Mouse (Mus musculus): ENCODE data around the gene Rnasek. TPM values are rescaled to one million over a fixed set of nuclear protein-coding genes. Genes with fewer than 3 reads are reported as not detected.
A peak's percentile ranks its signal among the peaks of the same experiment; 100 is the strongest.

The Rnasek gene
- total RNA-seq (2021), result 100 to 1,000 TPM; 109 to 117 TPM
- long read RNA-seq, experiment 1, transcript Rnasek-201 (3 exons, 611 nt), result major isoform, 58 of 101 reads
- long read RNA-seq, experiment 1, transcript Rnasek-203 (2 exons, 465 nt), result minor isoform, 41 of 101 reads
- long read RNA-seq, experiment 1, partial matches to known transcripts, result 0 of 101 reads
- long read RNA-seq, experiment 1, other reads (novel, unspliced or antisense), result 0 of 101 reads
- long read RNA-seq, experiment 2, transcript Rnasek-201 (3 exons, 611 nt), result major isoform, 76 of 142 reads
- long read RNA-seq, experiment 2, transcript Rnasek-203 (2 exons, 465 nt), result minor isoform, 62 of 142 reads
- long read RNA-seq, experiment 2, partial matches to known transcripts, result 1 of 142 reads
- long read RNA-seq, experiment 2, other reads (novel, unspliced or antisense), result 0 of 142 reads

DNA sequence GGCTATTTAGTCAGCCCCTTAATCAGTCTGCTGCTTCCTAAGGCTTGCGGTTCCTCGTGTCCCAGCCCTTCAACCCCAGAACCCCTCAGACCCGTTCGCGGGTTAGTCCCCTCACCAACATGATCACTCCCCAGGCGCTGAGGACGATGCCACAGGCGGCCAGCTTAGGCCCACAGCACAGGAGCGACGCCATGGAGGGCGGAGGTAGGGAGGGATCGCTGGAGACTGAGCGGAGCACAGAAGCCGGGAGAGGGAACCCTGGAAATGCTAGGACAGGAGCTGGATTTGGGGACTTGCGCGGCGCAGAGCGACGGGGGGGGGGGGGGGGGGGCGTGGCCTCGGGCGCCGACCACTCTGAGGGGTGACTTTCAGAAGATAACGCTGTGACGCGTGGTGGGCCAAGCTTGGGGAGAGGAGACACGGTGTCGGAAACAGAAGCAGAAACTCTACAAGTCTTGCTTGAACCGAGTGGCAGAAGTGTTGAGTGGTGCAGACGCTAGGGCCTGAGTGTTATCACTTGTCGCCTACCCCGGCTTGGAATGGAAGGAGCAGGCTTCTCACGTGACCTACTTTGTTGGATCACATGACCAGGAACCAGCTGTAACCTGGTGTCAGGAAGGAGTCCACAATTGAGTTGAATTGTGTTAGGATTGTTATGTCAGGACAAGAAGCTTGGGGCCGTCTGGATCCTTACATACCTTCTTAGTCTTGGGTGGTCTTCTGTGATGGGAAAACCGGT is at the start of gene Rnasek, which contains the start of gene Gm21988:
Rnasek (minus strand) TSS at position 302 of the 739 bp plus-strand sequence.
Gm21988 (minus strand) TSS at position 290 of the 739 bp plus-strand sequence.
- H3K27ac ChIP-seq, result peak within 1 kb of the TSS; percentile 97
- intact Hi-C loops (cut with DNase I), result no loop called here
- no peak for TF ChIP-seq CTCF (IDR thresholded peaks at IDR 0.05)
- peak within 1 kb of the TSS; percentile 99 for H3K4me3 ChIP-seq
- DNase-seq, result peak; percentile 75

DNA sequence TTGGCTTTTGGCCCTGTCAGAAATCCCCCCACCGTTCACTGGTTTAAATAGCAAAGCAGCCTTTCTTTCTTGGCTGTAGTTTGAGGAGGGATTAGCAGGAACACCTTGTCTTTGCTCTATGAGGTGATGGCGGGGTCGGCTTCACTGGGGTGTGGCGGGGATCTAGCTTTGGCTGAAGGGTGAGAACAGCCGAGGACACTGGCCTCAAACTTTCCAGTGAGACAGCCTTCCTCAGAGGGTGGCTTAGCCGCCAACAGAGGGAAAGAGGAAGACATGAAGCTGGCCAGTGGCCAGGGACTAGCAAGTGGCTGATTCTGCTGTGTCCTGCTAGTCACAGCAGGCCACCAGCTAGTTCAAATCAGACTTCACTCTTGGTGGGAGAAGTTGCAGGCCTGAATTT is 49.6 kb upstream of the Rnasek start:
- Histone ChIP-seq H3K4me3 (no peak overlapping the region), H3K27ac (peak overlapping the region; percentile 35)
- intact Hi-C loops (cut with DNase I), result no loop called here
- TF ChIP-seq CTCF (IDR thresholded peaks at IDR 0.05), result no peak
- DNase-seq, result peak; percentile 65

DNA sequence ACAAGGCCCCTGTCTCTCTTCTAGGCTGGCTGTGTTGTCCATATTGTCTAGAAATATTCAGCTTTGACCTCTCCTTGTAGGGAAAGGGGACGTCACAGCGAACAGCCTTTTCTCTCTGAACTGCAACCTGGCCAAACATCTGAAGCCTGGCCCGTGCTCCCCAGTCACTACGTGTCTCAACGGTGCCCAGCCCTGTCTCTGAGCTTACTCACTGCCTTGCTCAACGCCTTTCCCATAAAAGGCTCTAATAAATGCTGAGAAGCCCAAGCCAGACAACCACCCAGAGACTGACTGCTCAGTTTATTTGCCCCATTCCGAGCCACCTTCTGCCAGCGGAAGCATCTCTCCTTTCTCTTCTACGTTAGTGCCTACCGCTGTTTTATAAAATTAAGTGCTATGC is 48.5 kb upstream of the Rnasek start:
- intact Hi-C loops (cut with DNase I), result no loop called here
- H3K4me3 ChIP-seq, result no peak overlapping the region
- 0 out of 2 replicates have a peak overlapping the region, but pooled peaks have one; percentile 31 for H3K27ac ChIP-seq
- TF ChIP-seq CTCF (IDR thresholded peaks at IDR 0.05), result no peak
- DNase-seq, result no peak

DNA sequence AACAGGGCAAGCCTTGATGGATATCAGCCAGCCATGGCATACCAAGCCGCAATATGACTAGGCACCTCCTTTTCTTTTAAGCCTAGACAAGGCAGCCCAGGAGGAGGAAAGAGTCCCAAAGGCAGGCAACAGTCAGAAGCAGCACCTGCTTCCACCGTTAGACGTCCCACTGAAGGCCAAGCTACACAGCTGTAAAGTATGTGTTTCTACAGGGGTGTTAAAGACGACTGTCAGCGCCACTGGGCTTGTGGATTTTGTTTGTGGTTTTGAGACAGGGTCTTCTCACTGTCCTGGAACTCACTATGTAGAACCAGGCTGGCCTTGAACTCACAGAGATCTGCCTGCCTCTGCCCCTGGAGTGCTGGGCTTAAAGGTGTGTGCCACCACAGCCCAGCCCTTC is 46.0 kb upstream of the Rnasek start:
- DNase-seq, result no peak
- Histone ChIP-seq H3K4me3 (no peak overlapping the region), H3K27ac (peak overlapping the region; percentile 62)
- TF ChIP-seq CTCF (IDR thresholded peaks at IDR 0.05), result no peak
- intact Hi-C loops (cut with DNase I), result no loop called here

DNA sequence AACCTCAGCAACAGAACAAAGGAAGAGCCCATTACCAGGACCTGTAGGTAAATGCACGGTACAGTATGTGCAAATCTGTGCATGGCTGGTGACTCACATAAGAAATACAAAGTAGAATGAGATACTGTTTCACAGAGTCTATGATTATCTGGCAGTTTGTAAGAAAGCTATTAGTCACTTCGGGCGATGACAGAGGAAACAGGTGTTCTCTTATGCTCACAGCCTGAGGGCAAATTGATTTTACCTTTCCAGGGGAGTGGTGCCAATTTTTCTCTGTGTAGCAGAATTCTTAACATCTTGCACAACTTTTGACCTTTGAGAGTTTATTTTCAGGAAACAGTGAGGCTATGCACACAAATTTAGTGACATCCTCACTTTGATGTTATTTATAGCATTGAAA is 45.1 kb upstream of the Rnasek start:
- no peak for TF ChIP-seq CTCF (IDR thresholded peaks at IDR 0.05)
- intact Hi-C loops (cut with DNase I), result no loop called here
- no peak for DNase-seq
- Histone ChIP-seq H3K27ac (peak overlapping the region; percentile 62), H3K4me3 (no peak overlapping the region)

DNA sequence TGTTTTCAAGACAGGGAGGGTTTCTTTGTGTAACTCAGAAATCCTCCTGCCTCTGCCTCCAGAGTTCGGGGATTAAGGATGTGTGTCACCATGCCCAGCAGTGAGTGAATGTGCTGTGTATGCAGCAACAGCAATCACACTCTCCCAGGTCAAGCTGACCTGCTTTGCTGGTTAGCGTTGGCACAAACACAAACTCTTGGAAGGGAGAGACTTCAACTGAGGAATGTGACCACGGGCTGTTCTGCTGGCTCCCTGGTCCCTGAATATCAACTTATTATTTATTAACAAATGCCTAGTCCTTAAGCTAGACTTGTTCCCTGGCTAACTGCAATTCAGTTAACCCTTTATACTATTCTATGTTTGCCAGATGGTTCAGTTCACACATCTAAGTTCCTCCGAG is 44.0 kb upstream of the Rnasek start:
- Histone ChIP-seq H3K4me3 (no peak overlapping the region), H3K27ac (peak overlapping the region; percentile 39)
- TF ChIP-seq CTCF (IDR thresholded peaks at IDR 0.05), result no peak
- no peak for DNase-seq
- intact Hi-C loops (cut with DNase I), result no loop called here

DNA sequence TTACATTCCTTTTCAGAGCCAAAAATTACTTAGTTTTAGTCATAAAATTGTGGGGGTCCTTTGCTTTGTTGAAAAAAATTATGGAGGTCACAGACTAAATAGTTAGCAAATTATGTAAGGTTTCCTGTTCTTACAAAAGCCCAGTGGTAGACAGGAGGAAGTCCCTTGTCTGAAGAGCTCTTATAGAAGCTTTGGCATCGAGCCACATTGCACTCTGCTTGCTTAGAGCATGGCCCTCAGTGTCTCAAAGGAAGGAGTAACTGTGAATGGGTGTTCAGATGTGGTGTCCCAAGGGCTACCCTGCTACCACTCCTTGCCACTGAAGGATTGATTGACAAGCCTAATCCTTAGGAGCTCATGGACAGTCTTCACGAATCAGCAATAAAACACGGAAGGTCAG is 40.8 kb upstream of the Rnasek start:
- intact Hi-C loops (cut with DNase I), result no loop called here
- H3K27ac ChIP-seq, result no peak overlapping the region
- no peak for TF ChIP-seq CTCF (IDR thresholded peaks at IDR 0.05)
- DNase-seq, result no peak
- H3K4me3 ChIP-seq, result no peak overlapping the region

DNA sequence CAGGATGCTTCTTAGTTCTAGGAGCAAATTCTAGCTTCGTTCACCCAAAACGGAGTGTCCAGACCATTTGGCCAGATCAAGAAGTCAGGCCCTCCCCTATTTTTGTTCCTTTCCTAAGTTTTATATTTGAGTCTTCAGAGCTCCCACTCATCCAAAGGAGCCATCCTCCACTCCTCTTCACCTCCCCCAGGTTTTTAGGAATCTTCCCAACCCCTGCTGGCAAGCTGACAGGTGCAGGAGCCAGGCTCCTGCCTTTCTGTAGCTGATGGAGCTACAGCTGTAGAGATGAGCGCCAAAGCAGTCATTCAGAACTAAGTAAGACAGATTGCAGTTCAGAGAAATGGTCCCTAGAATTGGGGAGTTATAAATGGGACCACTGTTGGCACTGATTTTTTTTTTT is 39.3 kb upstream of the Rnasek start:
- H3K4me3 ChIP-seq, result no peak overlapping the region
- no peak overlapping the region for H3K27ac ChIP-seq
- no peak for TF ChIP-seq CTCF (IDR thresholded peaks at IDR 0.05)
- no peak for DNase-seq
- intact Hi-C loops (cut with DNase I), result no loop called here

DNA sequence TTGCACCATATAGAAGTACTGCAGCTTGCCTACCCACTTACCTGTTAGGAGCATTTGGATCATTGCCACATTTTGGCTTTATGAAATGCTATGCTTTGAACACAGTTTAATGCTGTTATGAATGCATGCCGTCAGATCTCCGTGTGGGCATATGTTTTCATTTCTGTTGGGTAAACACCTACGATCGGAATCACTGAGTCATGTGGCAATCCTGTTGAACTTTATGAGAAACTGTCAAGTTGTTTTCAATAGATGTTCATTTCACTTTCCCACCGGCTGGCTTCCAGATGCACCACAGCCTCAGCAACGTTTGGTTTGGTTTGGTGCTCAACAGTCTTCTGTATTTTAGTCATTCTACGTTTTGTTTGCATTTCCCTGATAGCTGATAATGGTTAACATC is 32.0 kb upstream of the Rnasek start:
- intact Hi-C loops (cut with DNase I), result no loop called here
- no peak for DNase-seq
- Histone ChIP-seq H3K4me3 (no peak overlapping the region), H3K27ac (no peak overlapping the region)
- no peak for TF ChIP-seq CTCF (IDR thresholded peaks at IDR 0.05)

DNA sequence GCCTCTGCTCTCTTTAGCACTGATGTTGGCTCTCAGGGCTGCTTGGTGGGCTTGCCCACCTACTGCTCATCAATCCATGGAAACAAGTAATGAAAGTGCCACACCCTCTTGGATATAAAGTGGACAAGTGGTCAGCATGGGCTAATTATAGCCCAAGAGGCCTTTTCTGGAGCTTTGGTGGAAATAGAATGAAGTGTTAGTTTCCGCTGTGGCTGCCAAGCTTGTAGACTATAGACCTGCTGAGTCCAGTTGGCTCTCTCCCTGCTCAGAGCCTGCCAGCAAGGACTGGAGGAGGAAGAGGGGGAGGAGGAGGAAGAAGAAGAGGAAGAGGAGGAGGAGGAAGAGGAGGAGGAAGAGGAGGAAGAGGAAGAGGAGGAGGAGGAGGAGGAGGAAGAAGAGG is 26.8 kb upstream of the Rnasek start:
- TF ChIP-seq CTCF (IDR thresholded peaks at IDR 0.05), result no peak
- intact Hi-C loops (cut with DNase I), result no loop called here
- Histone ChIP-seq H3K27ac (peak overlapping the region; percentile 63), H3K4me3 (no peak overlapping the region)
- DNase-seq, result peak; percentile 61

DNA sequence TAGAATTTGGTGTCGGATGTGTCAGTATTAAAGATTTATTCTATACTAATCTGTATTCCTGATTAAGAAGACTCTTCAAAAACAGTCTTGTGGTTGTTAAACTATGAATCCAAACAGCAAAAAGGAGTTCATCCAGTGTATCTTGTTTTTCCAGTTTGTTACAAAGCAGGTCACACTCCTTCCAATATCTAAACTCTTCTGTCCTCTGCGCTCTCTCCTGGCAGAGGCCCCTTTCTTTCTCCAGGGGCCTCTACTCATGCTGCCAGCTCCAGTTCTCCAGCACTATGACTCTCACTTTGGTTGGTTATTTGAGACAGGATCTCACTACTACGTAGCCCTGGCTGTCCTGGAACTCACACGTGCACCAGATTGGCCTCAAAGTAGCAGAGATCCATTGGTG is 26.2 kb upstream of the Rnasek start:
- peak overlapping the region; percentile 63 for H3K27ac ChIP-seq
- TF ChIP-seq CTCF (IDR thresholded peaks at IDR 0.05), result no peak
- DNase-seq, result no peak
- no peak overlapping the region for H3K4me3 ChIP-seq
- intact Hi-C loops (cut with DNase I), result no loop called here

DNA sequence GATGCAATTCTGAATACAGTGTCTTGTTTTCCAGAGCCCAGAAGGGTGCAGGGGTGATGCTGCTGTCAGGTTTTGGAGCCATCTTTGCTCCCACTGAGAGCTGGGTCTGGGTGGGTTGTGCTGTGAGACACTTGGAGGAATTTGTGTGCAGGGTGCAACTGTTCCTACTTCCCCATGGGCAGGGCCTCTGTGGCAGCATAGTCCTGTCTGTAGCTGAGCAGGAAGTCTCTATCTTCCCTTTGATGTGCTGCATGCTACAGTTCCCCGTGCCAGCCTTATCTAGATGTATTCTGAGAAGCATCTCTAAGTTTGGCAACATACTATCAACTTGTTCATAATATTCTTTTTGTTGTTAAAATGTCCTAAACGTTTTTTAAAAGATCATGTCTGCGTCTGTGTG is 25.6 kb upstream of the Rnasek start:
- TF ChIP-seq CTCF (IDR thresholded peaks at IDR 0.05), result no peak
- intact Hi-C loops (cut with DNase I), result no loop called here
- no peak for DNase-seq
- Histone ChIP-seq H3K4me3 (no peak overlapping the region), H3K27ac (peak overlapping the region; percentile 63; the same call in 1 of the 2 replicates)

DNA sequence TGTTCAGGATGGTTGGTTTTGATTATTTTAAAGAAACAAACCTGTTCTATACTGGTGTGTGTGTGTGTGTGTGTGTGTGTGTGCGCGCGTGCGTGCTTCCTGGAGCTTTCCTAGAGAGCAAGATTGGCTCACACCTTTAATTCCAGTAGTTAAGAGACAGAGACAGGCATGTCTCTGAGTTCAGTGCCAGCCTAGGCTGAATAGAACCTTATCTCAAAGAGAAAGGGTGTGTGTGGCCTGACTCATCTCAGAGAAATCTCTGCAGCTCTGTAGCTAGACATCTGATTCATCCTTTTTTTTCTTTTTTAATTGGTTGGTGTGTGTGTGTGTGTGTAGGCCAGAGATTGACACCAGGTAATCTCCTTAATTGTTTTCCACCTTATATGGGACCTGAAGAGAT is 19.4 kb upstream of the Rnasek start:
- Histone ChIP-seq H3K27ac (no peak overlapping the region), H3K4me3 (no peak overlapping the region)
- intact Hi-C loops (cut with DNase I), result no loop called here
- TF ChIP-seq CTCF (IDR thresholded peaks at IDR 0.05), result no peak
- no peak for DNase-seq

All from gastrocnemius, adult 2 months (tissue).